Mouse (Mus musculus) cortical plate, adult 2 months (tissue): ENCODE data around the gene Slc19a1. TPM values are rescaled to one million over a fixed set of nuclear protein-coding genes. Genes with fewer than 3 reads are reported as not detected.

Source experiments
- H3K27ac ChIP-seq: fragments of 200-500 bp; 2 replicates; pipeline ENCODE4 v1.5.1; 2012; ENCODE audit warnings: low read length, control low read depth, inconsistent platforms; ENCODE audit not compliant: insufficient read depth
- H3K4me1 ChIP-seq: fragments of 200-500 bp; 2 replicates; pipeline ENCODE4 v1.6.1; 2011; ENCODE audit warnings: low read length; ENCODE audit not compliant: control insufficient read depth, insufficient read depth
- H3K4me3 ChIP-seq: fragments of 200-500 bp; 2 replicates; pipeline ENCODE4 v1.5.1; 2011; ENCODE audit warnings: mild to moderate bottlenecking, low read length, control low read depth; ENCODE audit not compliant: insufficient read depth
- CTCF ChIP-seq: fragments of 200-500 bp; IDR thresholded peaks from 2 replicates; pipeline ENCODE4 v1.5.1; 2011; ENCODE audit warnings: mild to moderate bottlenecking, control low read depth, low read length; ENCODE audit not compliant: insufficient read depth; ENCODE audit errors: extremely low read depth
- POLR2A ChIP-seq: fragments of 200-500 bp; IDR thresholded peaks from 2 replicates; pipeline ENCODE4 v1.6.1; 2011; ENCODE audit warnings: mild to moderate bottlenecking, low read length, control low read depth; ENCODE audit not compliant: insufficient read depth; ENCODE audit errors: extremely low read depth
- polyA plus RNA-seq: library from polyadenylated mRNA; depleted of rRNA; stranded (reverse); fragments of >200 nt; gene quantifications from 2 replicates; pipeline ENCODE4 v1.2.3, GENCODE M21; 2012; rRNA removed

Gene Slc19a1
- polyA plus RNA-seq, 1 experiment, result 37.9 TPM

DNA sequence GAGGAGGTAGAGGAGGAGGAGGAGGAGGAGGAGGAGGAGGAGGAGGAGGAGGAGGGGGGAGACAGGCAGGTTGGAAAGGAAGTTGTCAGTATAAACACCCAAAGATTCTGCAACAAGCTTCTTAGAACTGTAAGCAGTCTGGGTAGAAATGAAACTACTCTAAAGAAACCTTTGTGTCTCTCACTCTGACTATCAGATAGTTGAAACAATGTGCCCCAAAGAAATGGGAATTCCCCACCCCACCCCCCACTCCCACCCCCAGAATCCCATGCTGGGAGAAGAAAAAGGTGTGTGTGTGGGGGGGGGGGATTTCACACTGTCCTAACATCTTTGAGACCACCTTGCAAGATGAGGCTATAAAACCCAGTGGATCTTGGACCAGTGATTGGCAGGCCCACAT is 72.3 kb downstream of the Slc19a1 start:
- TF ChIP-seq CTCF (no peak), POLR2A (no peak)
- H3K4me1 ChIP-seq, result no peaks in the 10 kb centered on the region
- H3K4me3 ChIP-seq, result no peak overlapping the region
- H3K27ac ChIP-seq, result no peak overlapping the region

DNA sequence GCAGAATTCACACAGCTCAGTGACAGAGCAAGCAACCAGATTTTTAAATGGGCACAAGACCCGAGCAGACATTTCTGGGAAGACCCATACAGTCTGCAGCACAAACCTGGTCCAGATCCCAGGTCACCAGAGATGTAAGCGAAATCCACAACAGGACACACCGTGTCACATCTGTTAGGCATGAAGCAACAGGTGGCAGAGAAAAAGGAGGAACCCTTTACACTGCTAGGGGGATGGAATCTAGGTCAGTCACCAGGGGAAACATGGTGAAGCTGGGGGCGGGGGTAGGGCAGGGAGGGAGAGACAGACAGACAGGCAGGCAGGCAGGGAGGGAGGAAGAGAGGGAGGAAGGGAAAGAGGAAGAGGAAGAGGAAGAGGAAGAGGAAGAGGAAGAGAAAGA is 76.1 kb downstream of the Slc19a1 start:
- Histone ChIP-seq H3K4me1 (no peaks in the 10 kb centered on the region), H3K27ac (no peak overlapping the region), H3K4me3 (no peak overlapping the region)
- TF ChIP-seq CTCF, result no peak
- no peak for TF ChIP-seq POLR2A

DNA sequence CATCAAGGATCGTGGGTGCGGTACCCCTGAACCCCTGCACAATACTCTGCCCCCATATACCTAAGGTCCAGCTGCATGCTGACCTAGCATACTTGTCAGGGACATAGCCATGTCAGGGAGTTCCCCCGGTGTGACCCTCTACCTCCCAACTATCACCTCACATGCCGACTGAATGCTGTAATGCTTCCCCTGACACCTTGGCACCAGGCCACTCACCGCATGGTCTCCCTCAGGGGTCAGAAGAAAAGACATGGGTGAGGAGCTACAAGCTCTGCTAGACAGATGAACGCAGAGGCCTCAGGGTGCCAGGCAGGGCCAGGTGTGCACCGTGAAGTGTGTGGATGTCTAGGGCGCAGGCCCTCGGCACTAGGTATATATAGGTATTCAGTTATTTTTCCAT is 78.0 kb downstream of the Slc19a1 start:
- H3K4me1 ChIP-seq, result no peaks in the 10 kb centered on the region
- TF ChIP-seq CTCF (no peak), POLR2A (no peak)
- H3K27ac ChIP-seq, result no peak overlapping the region
- H3K4me3 ChIP-seq, result no peak overlapping the region

Other genes starting within 250 kb of the Slc19a1 start
- gene Pcbp3, start 70.4 kb upstream of the Slc19a1 start, polyA plus RNA-seq, result 48.3 and 49.0 TPM in 2 replicates
- 2.3 and 2.7 TPM in 2 replicates for gene Col18a1, start 134.3 kb downstream of the Slc19a1 start, polyA plus RNA-seq
- gene Pofut2, start 227.0 kb downstream of the Slc19a1 start, polyA plus RNA-seq, result 30.5 and 30.6 TPM in 2 replicates